Mouse (Mus musculus) bone marrow macrophage, adult 2 months (primary cell): ENCODE results near the gene Ppp1r12a. TPM values are rescaled to one million over a fixed set of nuclear protein-coding genes. Genes with fewer than 3 reads are reported as not detected.

Experiments
- H3K27ac ChIP-seq: 2 replicates; pipeline ENCODE4 v1.5.1; 2012; ENCODE audit warnings: low read depth, low read length; ENCODE audit not compliant: insufficient read depth
- H3K4me1 ChIP-seq: 2 replicates; pipeline ENCODE4 v1.6.1; 2012; ENCODE audit warnings: low read length; ENCODE audit not compliant: control insufficient read depth, insufficient read depth
- H3K4me3 ChIP-seq: 2 replicates; pipeline ENCODE4 v1.5.1; 2012; ENCODE audit warnings: mild to moderate bottlenecking, low read length, moderate library complexity; ENCODE audit not compliant: insufficient read depth
- CTCF ChIP-seq: IDR thresholded peaks from 2 replicates; pipeline ENCODE4 v1.5.1; 2012; ENCODE audit warnings: low read depth, mild to moderate bottlenecking, low read length, moderate library complexity
- POLR2A ChIP-seq: IDR thresholded peaks from 2 replicates; pipeline ENCODE4 v1.6.1; 2012; ENCODE audit warnings: mild to moderate bottlenecking, low read depth, low read length, borderline replicate concordance
- polyA plus RNA-seq: library from polyadenylated mRNA; stranded (reverse); fragments of >200 nt; gene quantifications from 2 replicates; pipeline ENCODE4 v1.2.4, GENCODE M21; 2012; ENCODE audit not compliant: missing spikeins, insufficient read depth, insufficient read length

Gene Ppp1r12a
- polyA plus RNA-seq, 1 experiment, result 84.8 TPM

DNA sequence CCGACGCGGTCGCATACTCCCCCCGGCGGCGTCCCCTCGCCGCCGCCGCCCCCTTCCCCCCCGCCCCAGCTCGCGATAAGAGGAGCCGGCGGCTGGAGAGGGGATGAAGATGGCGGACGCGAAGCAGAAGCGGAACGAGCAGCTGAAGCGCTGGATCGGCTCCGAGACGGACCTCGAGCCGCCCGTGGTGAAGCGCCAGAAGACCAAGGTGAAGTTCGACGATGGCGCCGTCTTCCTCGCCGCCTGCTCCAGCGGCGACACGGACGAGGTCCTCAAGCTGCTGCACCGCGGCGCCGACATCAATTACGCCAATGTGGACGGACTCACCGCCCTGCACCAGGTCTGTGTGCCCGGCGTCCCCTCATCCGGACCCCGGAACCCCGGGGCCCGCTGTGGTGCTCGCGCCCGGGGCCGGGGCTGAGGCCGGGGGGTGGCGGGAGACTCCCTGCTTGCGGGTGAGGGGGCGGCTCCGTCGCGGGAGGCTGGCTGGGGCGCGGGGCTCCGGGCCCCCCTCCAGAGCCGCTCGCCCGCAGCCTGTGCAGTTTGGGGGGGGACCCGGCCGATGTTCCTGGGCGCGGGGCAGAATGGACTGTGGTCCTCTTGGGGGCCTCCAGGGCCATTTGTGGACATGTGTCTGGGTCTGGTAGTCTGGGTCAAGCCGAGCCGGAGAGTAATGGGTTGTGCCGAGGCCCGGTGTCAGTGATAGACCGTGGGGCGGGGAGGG is 466 bp downstream of the Ppp1r12a start:
- Histone ChIP-seq H3K4me1 (peaks cover 12% of the 10 kb centered on the region), H3K27ac (peak overlapping the region; percentile 97), H3K4me3 (peak overlapping the region; percentile 100)
- TF ChIP-seq POLR2A (no peak), CTCF (no peak)

DNA sequence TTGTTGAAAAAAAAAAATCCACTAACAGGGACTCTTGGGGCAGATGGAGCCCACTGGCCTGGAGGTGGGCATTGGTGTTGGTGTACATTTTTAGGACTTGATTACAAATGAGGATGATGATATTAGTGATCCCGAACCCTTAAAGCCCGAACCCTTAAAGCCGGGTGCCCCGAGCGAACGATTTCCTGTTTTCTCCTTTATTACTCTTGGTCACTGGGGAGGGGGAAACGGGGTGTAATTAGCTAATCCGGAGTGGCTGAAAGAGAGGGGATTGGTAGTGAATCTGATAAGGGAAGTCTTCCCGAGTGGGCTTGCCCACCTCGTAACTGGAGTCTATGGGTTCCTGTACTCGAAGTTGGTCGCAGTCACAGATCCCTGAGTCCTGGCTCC is 1.0 kb downstream of the Ppp1r12a start:
- Histone ChIP-seq H3K4me1 (peaks cover 13% of the 10 kb centered on the region), H3K4me3 (peak overlapping the region; percentile 100), H3K27ac (peak overlapping the region; percentile 97)
- no peak for TF ChIP-seq POLR2A

DNA sequence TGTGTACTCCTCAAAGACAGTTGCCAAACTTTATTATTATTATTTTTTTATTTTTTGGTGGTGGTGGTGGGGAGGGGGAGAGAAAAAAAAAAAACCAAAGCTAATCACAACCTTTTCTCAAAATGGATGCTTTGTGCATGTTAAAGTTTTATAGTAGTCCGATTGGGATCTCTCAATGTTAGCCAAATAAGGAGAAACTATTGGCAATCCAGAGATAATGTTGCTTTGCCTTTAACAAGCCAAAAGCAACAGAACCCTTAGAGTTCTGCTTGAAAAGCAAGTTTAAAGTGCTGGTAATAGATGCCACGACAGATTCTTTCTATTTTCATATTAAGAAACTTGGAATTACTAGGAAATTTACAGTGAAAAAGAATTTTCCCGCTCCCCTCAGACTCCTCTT is 1.5 kb downstream of the Ppp1r12a start:
- no peak overlapping the region for H3K27ac ChIP-seq
- peaks cover 14% of the 10 kb centered on the region for H3K4me1 ChIP-seq
- no peak for TF ChIP-seq CTCF
- TF ChIP-seq POLR2A, result no peak
- peak overlapping the region; percentile 100 for H3K4me3 ChIP-seq

DNA sequence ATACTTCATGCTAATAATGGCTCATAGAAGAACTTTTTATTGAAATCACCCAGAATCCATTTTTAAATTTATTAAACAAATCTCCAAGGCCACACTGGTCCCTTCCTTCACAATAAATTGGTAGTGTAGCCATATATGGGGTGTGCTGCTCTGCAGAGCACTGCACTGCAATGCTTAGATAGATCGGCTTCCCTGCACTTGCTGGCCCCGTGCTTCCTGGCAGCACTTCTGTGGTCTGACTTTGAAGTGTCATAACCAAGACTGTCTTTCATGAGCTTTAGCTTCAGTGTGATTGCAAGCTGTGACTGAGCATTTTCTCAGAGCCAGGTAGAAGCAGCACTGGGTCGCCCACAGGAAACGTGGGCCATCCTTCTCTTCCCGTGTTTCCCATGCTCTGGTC is 5.8 kb downstream of the Ppp1r12a start:
- H3K4me1 ChIP-seq, result peaks cover 20% of the 10 kb centered on the region
- no peak overlapping the region for H3K27ac ChIP-seq
- no peak overlapping the region for H3K4me3 ChIP-seq
- TF ChIP-seq POLR2A (no peak), CTCF (no peak)

DNA sequence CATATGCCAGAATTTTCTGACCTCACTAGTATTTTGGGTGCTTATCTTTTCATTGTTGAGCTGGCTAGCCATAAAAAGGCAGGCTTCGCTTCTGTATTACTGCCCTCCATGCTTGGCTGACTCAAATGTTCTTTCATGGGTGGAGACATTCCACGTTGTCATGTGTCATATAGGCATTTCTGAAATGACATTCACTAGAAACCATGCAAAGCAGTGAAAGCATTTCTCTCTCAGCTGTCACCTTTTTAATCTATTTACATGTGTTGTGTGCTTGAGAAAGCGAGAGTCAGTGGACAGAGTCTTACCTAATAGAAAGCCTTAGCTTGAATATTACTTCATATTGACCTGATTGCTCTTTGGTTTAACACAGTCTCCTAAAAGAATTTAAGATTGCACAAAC is 8.8 kb downstream of the Ppp1r12a start:
- Histone ChIP-seq H3K4me1 (peaks cover 21% of the 10 kb centered on the region), H3K4me3 (no peak overlapping the region), H3K27ac (no peak overlapping the region)
- TF ChIP-seq CTCF, result no peak
- TF ChIP-seq POLR2A, result no peak

DNA sequence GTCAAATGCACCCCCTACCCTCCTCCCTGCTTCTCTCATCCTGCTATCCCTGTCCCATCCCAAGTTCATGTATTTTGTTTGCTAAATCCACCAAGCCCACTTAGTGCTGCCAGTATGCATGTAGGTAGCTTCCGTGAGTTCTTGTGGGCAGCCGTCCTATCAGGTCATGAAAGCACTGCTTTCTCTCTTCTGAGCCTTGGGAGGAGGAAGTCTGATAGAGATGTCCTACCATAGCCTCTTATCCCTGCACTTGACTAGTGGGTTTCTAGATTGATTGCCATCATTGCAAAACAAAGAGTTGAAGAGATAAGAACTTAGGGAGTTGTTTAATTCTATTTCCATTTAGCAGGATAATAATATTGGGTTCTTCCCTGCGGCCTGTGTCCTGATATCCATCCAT is 9.6 kb downstream of the Ppp1r12a start:
- Histone ChIP-seq H3K4me1 (peaks cover 21% of the 10 kb centered on the region), H3K4me3 (no peak overlapping the region), H3K27ac (no peak overlapping the region)
- TF ChIP-seq POLR2A (no peak), CTCF (no peak)

DNA sequence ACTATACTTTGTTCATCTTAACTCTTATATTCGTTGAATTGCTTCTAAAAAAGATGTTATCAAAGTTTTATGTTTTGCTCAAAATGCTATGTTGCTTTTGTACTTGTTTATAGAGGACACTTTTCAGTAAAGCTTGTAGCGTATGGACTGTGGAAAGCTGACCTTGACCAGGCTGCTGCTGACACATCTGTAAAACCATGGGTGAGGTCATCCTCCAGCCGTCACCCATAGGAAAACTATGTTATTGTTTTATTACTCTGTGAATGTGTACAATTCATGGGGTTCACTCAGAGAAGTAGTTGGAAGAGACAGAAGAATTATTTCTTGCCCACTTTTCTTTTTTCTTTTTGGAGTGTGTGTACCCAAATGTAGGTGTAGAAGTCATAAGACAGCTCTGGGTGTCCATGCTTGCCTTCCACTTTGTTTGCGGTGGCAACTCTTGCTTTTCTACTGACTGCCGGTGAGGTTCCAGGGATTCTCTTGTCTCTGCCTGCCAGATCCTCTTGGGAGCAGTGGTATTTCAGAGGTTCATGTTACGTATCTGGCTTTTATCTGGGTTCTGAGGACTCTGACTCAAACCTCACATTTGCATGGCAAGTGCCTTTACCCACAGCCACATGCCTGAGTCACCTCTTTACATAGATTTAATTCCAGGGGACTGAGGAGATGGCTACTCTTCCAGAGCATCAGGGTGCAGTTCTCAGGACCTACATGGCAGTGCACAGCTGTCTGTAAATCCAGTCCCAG is 11.0 kb downstream of the Ppp1r12a start:
- Histone ChIP-seq H3K27ac (no peak overlapping the region), H3K4me3 (no peak overlapping the region)

DNA sequence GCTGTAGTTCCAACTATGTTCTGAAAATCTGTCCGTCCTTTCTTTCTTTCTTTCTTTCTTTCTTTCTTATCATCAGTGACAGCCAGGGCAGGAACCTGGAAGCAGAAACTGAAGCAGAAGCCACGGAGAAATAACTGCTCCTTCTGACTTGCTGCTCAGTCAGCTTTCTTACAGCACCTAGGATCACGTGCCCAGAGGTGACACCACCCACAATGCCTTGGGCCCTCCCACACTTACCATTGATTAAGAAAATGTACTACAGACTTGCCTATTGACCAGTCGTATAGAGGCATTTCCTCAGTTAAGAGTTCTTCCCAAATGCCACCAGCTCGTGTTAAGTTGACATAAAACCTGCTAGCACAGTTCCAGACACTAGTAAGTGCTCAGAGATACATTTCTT is 12.1 kb downstream of the Ppp1r12a start:
- Histone ChIP-seq H3K27ac (no peak overlapping the region), H3K4me3 (no peak overlapping the region), H3K4me1 (peaks cover 16% of the 10 kb centered on the region)
- TF ChIP-seq CTCF (no peak), POLR2A (no peak)

More for the DNA sequence above, 11.0 kb downstream of the Ppp1r12a start:
- TF ChIP-seq CTCF (no peak), POLR2A (no peak)
- peaks cover 24% of the 10 kb centered on the region for H3K4me1 ChIP-seq

DNA sequence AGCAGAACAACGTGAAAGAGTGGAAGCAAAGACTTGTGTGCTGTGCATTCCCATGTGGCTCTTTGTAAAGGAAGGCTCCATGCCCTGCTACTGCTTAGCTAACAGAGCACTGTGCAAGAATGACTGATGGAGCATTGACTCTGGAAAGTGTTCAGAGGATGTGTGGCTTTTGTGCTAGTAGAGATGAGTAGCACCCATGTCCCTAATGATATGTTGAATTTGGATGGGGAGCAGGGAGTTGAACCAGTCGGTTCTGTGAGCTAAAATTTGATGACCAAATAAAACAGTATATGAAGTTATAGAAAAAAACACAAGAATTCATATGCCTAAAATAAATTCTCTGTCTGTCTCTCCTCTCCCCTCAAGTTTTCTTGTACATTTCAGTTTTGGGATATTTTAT is 13.9 kb downstream of the Ppp1r12a start:
- Histone ChIP-seq H3K4me3 (no peak overlapping the region), H3K27ac (no peak overlapping the region), H3K4me1 (peaks cover 26% of the 10 kb centered on the region)
- TF ChIP-seq CTCF, result no peak
- TF ChIP-seq POLR2A, result no peak

DNA sequence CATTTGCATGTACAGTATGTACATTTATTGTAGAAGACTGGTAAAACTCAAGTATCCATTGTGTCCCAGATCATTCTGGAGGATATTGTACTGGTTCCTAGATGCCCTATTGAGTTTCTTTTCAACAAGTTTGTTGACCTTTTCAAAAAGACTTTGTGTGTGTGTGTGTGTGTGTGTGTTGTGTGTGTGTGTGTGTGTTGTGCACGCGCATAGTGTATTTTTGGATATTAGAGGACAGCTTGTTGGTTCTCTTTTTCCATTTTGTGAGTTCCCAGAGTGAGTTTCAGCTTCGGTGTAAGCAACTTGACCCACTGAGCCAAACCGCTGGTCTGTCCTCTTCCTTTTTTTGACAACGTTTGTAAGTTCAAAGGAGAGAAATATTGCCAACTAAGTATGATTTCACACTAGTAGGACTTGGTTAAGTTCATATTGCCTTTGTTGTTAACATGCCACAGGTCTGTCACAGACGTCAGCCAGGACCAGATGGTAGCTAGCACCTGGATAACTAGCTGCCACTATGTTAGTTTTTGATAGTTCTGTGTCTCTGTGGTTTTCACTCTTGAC is 16.4 kb downstream of the Ppp1r12a start:
- TF ChIP-seq CTCF (no peak), POLR2A (no peak)
- Histone ChIP-seq H3K4me1 (peaks cover 22% of the 10 kb centered on the region), H3K27ac (peak overlapping the region; percentile 38), H3K4me3 (no peak overlapping the region)

DNA sequence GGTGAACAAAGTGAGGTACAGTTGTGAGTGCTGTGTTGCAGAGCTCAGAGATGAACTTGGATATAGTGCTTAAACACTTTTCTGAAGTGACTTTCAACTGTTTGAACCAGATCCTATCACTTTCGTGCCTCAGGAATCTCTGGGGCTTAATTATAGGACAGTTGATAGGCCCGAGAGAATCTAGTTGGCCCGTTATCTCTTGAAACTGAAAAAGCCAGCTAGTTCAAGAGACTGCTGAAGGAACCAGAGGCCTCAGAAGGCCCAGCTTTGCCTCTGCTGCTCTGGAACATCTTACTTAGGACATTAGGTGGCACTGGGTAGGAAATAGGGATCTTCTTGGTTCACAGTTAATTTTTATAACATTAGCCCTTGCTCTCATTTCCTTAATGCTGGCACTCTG is 17.4 kb downstream of the Ppp1r12a start:
- TF ChIP-seq POLR2A (no peak), CTCF (no peak)
- no peak overlapping the region for H3K4me3 ChIP-seq
- H3K4me1 ChIP-seq, result peaks cover 21% of the 10 kb centered on the region
- H3K27ac ChIP-seq, result peak overlapping the region; percentile 19; the same call in 1 of the 2 replicates
